Mouse (Mus musculus) splenic B cell, adult 2 months (primary cell): ENCODE measurements around the gene Zfp652.
"Not testable (repeated sequence)": the region's sequence is repeated elsewhere in the genome, so short reads cannot be mapped to it uniquely, and the experiment has no call there.

Experiments used
- DNase-seq: peaks from one replicate; pipeline ENCODE4 v3.0.0-alpha.2; 2011; ENCODE audit warnings: low read depth, low spot score
- H3K27me3 ChIP-seq: 2 replicates; pipeline ENCODE4 v1.6.1; 2012; ENCODE audit warnings: mild to moderate bottlenecking, low read length, moderate library complexity, mixed read lengths; ENCODE audit not compliant: control insufficient read depth, poor library complexity, insufficient read depth, severe bottlenecking
- H3K36me3 ChIP-seq: 2 replicates; pipeline ENCODE4 v1.6.1; 2012; ENCODE audit warnings: mild to moderate bottlenecking, low read length, moderate library complexity, mixed read lengths; ENCODE audit not compliant: control insufficient read depth, poor library complexity, insufficient read depth, severe bottlenecking

The Zfp652 gene

DNA sequence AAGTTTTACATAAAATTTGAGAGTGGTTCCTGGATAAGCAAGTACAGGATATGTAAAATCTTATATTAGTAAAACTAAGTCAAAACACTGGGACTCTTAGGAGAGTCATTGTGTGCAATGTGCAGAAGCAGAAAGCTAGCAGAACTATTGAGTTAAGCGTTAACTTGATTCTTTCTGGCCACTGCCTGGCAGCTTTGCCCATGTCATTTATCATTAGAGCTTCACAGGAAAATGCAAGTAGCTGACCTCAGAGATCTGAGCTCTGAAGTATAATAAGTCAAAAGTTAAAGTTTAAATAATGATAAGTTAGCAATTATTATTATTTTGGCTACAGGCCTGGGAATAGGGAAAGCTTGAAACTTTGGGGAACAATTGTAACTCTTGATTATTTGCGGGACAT is 167.4 kb downstream of the Zfp652 start:
- not testable (repeated sequence) for H3K27me3 ChIP-seq, H3K36me3 ChIP-seq, DNase-seq
